Mouse (Mus musculus): Measurements from ENCODE around the gene Tmem210. TPM values are rescaled to one million over a fixed set of nuclear protein-coding genes. Genes with fewer than 3 reads are reported as not detected.
A peak's percentile ranks its signal among the peaks of the same experiment; 100 is the strongest.
"Not testable (repeated sequence)": the region's sequence is repeated elsewhere in the genome, so short reads cannot be mapped to it uniquely, and the experiment has no call there.

Gene Tmem210
- total RNA-seq (2021): not detected

DNA sequence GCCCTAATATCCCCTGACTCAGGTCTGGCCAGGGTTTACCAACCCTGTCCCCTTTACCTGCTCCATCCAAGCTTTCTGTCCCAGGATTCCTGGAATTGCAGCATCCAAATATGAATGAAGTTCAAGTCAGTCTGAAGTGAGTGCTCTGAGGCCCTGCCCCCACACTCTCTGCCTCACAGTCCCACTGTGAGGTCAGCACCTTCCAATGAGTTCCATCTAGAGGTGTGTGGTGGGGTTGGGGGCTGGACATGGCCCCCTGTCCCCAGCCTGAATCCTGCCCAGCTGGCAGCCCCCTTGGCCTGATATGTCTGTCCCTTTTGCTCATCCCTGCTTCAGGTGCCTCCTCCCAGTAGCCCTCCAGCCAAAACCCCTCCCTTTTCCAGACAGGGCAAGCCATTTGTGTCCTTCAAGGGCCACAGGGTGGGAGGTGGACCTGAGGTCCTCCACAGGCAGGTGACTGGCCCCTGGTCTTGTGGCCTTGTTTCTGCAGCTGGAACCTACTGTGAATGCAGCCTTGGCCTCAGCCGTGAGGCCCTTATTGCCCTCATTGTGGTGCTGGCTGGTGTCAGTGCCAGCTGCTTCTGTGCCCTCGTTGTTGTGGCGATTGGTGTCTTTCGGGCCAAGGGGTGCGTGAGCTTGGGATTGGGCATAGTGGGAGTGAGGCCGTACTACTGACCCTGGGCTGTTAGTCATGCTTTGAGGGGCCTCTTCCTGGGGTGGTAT is at the start of gene Tmem210:
Tmem210 (plus strand) TSS at position 219 of the 723 bp plus-strand sequence.
- DNase-seq (ENCODE audit: extremely low spot score in 1 of 2, low spot score in 1 of 2): no peak

DNA sequence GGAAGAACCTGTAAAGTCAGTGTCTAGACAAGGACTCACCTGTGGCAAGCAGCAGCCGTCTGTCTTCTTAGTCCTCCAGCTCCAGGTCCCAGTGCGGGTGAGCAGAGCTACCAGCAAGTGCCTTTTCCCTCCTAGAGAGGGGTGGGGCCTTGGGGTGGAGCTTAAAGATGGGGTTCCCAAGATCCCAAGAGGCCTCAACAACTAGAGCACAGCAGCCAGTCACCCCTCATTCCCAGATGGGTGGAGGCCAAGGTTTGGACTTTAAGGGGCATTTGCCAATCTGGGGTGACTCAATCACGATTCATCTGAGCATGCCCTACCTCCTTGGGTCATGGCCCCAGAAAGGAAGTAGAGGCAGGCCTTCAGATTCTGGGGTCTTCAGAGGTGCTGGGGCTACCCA is 48.2 kb upstream of the Tmem210 start:
- DNase-seq (ENCODE audit: extremely low spot score in 1 of 2, low spot score in 1 of 2): no peak

DNA sequence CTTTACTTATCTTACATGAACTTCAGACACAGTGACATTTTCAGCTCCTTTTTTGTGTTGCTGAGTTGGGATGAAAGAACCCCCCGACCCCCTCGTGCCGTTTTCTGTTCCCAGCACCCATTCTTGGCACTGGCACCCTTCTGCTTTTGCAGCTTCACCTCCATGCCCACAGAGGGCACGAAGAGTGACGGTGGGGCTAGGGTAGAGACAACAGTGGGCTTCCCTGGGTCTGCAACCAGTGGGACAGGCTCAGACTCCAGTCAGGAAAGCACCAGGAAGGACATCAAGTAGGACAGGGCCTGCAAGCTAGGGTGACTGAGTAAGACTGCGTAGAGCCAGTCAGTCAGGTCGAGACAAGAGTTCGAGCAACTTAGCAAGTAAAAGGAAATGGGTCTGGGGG is 47.6 kb upstream of the Tmem210 start:
- DNase-seq (ENCODE audit: extremely low spot score in 1 of 2, low spot score in 1 of 2): no peak

DNA sequence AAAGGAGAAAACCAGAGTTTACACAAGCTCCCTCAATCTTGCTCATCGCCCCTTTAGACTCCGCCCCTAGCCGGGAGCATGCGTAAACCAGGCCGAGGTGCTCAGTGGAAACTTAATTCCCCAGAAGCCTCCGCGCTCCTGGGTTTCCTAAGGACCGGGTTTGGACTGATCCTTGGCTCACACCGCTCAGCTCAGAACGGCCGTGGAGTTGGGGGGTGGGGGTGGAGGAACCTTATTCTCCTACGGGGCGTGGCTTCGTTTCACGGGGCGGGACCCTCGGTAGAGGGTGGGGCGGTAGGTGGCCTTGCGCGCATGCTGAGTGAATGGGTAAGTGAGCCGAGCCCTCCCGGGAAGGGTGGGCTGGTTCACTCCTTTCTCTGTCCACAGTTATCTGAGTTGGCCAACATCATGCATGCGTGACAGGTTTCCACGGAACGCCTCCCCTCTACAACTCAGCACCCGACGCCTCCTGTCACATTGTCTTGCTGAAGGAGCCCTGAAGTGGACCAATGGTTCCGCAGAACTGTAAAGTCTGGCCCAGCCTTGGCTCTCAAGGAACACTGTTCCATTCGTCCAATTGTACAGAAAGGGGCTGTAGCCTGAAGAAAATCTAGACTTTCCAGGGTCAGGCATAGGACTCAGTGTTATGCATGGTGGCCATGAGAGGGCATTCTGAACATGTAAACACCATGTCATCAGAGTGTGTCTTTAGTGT is 47.1 kb upstream of the Tmem210 start:
- peak; percentile 36 to 46 for DNase-seq (ENCODE audit: extremely low spot score in 1 of 2, low spot score in 1 of 2)

DNA sequence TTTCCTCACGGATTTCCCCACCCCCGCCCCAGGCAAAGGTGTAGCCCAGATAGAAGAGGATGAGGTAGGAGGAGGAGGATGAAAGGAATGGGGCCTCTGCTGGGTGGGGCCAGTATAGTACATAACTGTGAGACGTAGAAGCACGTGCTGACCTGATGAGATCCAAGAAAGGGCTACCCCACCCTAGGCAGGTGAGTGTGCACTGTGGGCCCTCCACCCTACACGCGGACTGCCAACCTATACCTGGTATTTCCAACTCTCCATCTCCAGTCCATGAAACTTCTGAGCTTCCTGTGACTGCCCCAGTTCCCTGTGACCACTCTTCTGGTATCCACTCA is 46.5 kb upstream of the Tmem210 start:
- no peak for DNase-seq (ENCODE audit: extremely low spot score in 1 of 2, low spot score in 1 of 2)

DNA sequence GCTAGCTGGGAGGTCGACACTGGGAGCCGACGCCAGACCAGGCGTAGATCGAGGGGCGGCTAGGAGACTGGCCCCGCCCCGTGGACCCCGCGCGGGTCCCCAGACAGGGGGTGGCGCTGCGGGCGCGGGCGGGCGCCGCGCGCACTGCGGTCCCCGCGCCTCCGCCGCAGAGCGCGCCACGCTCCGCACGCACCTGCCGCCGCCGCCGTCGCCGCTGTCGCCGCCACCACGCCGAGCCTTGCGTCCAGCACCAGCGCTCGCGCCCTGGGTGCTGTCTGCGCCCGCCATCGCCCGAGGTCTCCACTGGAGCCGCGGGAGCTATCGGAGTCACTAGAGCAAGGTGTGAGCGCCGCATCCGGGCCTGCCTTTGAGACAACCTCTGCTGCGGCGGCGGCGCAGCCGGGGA is 45.8 kb upstream of the Tmem210 start, which contains the start of the genes Rnf208 and Cysrt1:
Rnf208 (plus strand) TSS at position 155 of the 406 bp plus-strand sequence.
Cysrt1 (minus strand) TSS at position 352 of the 406 bp plus-strand sequence.
- DNase-seq (ENCODE audit: extremely low spot score in 1 of 2, low spot score in 1 of 2): peak in 1 of 2 experiments; percentile 44

DNA sequence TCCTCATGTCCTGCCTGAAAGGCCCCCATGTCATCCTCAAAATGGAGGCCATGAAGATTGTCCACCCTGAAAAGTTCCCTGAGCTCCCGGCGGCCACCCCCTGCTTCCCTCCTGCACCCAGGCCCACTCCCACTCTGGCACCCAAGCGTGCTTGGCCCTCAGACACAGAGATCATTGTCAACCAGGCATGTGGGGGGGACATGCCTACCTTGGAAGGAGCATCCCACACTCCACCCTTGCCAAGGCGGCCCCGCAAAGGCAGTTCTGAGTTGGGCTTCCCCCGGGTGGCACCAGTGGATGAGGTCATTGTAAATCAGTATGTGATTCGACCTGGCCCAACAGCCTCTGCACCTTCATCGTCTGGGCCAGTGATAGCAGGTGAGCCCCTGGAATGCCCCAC is 44.6 kb upstream of the Tmem210 start:
- DNase-seq (ENCODE audit: extremely low spot score in 1 of 2, low spot score in 1 of 2): no peak

DNA sequence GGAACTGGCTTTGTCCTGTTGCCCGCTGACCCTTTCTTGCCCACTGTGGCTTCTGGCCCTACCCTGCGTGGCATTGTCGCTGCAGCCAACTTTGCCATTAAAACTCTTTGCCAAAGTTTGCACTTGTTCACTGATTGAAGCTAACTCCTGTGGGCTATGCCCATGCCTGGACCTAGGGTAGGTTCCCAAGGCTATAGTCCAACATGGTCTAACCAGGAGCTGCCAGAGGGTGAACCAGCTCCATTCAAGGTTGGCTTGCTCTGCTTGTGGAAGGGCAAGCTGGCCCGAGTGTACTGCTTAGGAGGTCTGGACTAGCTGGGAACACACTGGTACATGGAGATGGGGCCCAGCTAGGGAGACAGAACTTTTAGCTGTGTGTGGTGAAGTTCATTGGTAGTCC is 43.8 kb upstream of the Tmem210 start:
- DNase-seq (ENCODE audit: extremely low spot score in 1 of 2, low spot score in 1 of 2): no peak

DNA sequence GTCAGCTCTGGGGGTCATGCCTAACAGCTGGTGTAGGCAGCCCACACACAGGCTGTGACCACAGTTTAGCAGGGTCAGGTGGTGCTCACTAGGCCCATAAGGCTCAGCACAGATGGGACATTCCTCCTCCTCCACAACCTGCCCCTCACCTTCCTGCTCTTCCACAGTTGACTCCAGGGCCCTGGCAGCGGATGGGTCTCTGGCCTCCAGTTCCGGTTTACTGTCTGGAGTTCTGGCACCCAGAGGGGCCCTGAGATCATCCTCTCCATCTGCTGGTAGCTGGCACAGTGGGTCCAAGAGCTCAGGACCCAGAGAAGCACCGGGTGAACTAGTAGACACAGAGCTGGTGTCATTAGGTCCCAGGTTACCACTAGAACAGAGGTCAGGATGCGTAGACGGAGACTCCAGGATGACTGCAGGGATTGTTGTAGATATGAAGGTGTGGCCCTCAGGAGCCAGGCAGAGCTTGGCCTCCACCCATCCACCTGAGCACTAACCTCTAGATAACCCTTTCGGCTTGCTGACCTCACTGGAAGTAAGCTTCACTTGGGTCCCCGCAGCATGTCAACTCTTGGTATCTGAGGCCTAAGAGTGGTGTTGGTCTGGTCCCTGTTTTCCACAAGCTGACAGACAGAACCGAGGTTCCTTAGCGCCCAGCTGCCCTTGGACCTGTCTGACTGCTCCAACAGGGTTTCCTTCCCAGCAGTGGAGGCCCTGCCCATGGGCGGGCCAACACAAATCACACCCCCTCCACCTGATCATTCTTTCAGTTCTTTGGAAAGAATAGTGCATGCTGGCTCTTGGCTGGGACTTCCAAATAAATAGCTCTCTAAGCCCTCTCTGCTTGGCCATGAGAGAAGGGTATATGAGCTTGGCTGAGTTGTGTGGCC is 41.5 kb upstream of the Tmem210 start, which contains the start of gene AL732309.1:
AL732309.1 (minus strand) TSS at position 681 of the 890 bp plus-strand sequence.
- no peak for DNase-seq (ENCODE audit: extremely low spot score in 1 of 2, low spot score in 1 of 2)

DNA sequence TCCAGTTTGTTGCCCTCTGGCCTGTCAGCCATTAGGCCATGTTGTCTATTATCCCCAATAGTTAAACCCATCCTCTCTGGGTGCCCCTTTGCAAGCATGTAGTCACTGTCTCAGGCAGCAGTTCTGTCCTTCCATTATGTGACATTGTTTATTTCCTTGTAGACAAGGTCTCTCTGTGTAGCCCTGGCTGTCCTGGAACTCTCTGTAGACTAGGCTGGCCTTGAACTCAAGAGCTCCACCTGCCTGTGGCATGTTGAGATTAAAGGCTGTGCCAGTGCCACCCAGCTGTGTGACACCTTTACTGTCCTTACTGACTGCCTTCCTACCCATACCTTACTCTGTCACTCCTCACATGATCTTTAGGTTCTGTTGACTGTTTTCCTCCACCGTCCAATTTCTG is 35.6 kb upstream of the Tmem210 start:
- no peak for DNase-seq (ENCODE audit: extremely low spot score in 1 of 2, low spot score in 1 of 2)

DNA sequence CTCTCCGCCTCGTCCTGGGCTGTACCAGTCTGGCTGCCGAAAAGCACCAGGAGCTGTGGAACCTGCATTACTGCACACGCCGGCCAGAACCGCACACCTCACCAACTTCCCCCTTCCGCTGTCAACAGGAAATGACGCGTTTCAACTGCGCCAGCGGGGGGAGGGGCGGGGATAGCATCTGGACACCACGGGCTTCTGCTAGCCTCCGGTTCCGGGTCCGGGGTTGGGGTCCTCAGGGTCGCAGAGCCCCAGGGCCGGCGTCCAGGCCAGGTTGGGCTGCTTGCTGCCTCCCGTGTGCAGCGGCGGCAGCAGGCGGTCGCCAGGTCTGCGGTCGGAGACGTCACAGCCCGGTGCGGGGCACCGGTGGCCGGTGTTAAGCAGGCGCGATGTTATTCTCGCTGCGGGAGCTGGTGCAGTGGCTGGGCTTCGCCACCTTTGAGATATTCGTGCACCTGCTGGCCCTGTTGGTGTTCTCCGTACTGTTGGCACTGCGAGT is 32.6 kb upstream of the Tmem210 start, which contains the start of gene Tmem203:
Tmem203 (plus strand) TSS at position 156 of the 496 bp plus-strand sequence.
- DNase-seq (ENCODE audit: extremely low spot score in 1 of 2, low spot score in 1 of 2): peak; percentile 84 to 90

DNA sequence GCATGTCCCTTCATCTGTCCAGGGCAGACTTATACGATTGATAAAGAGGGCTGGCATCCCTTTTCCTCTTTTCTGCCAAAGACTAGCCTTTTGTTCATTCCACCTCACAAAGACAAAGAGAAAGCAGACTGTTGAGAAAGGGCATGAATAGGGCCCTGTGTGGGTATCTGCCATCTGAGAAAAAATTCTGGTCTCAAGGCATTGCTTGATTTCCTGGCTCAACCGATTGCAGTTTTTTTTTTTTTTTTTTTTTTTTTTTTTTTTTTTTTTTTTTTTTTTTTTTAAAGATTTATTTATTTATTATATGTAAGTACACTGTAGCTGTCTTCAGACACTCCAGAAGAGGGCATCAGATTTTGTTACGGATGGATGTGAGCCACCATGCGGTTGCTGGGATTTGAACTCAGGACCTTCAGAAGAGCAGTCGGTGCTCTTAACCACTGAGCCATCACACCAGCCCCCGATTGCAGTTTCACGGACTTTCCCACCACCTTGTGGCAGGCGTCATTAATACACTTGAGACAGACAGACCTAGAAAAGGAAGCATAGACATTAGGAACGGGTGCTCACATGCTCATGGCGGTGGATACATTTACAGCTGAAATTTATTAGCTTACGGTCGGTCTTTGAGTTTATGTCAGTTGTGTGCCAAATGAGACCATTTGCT is 31.4 kb upstream of the Tmem210 start:
- peak in 1 of 2 experiments; percentile 48 for DNase-seq (ENCODE audit: extremely low spot score in 1 of 2, low spot score in 1 of 2)

DNA sequence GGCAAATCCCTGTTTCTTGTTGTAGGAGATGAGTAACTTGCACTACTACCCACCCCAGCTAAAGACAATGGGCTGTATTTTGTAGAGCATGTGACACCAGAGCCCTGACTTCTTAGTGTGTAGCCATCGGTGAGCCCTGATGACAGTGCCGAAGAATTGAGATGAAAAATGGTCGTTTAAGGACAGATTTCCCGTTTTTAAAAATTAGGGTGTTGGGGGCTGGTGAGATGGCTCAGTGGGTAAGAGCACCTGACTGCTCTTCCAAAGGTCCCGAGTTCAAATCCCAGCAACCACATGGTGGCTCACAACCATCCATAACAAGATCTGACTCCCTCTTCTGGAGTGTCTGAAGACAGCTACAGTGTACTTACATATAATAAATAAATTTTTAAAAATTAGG is 30.7 kb upstream of the Tmem210 start:
- DNase-seq (ENCODE audit: extremely low spot score in 1 of 2, low spot score in 1 of 2): not testable (repeated sequence)

DNA sequence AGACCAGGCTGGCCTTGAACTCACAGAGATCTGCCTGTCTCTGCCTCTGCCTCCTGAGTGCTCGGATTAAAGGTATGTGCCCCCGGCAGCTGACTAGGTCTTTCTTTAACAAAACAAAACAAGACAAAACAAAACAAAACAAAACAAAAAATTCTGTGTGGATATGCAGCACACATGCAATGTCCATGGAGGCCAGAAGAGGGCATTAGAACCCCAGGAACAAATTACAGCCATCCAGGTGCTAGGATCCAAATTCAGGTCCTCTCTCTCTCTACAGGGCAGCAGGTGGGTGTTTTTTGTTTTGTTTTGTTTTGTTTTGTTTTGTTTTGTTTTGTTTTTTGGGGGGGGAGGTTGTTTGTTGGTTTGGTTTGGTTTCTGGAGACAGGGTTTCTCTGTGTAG is 29.1 kb upstream of the Tmem210 start:
- no peak for DNase-seq (ENCODE audit: extremely low spot score in 1 of 2, low spot score in 1 of 2)

DNA sequence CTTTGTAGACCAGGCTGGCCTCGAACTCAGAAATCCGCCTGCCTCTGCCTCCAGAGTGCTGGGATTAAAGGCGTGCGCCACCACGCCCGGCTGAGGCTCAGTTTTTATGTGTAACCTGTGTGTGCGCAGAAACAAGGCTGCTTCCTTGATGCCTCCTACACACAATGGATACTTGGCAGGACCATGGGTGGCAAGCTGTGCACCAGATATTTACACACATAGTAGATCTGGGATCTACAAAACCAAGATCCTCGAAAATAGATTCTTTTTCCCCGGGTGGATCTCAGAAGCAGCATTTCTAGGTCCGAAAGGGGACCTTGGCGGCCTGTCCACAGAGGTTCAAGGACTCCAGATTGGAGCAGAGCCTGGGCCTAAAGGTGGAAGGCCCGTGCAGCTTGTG is 26.1 kb upstream of the Tmem210 start:
- DNase-seq (ENCODE audit: extremely low spot score in 1 of 2, low spot score in 1 of 2): no peak

DNA sequence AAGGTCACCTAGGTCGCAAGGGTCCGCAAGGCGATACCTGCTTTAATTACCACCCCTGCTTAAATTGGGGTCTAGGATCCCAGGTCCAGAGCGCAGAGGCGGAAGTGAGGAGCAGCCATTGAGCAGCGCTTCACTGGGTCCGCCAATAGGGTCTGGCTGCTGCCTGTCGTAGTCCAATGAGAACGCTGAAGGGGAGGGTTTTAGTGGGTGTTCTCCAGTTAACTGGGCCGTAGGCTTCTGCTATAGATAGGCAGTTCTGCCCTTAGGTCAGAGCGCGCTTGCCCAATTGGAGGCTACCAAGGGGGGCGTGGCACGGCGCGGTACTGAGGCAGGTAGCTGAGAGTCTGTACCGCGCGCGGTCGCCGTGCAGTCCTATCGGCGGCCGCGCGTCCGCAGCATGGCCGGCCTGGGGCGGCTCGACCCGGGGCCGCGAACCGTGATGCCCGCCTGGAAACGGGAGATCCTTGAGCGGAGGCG is 25.6 kb upstream of the Tmem210 start, which contains the start of gene Tprn:
Tprn (plus strand) TSS at position 328 of the 477 bp plus-strand sequence.
- DNase-seq (ENCODE audit: extremely low spot score in 1 of 2, low spot score in 1 of 2): peak; percentile 68 to 78

DNA sequence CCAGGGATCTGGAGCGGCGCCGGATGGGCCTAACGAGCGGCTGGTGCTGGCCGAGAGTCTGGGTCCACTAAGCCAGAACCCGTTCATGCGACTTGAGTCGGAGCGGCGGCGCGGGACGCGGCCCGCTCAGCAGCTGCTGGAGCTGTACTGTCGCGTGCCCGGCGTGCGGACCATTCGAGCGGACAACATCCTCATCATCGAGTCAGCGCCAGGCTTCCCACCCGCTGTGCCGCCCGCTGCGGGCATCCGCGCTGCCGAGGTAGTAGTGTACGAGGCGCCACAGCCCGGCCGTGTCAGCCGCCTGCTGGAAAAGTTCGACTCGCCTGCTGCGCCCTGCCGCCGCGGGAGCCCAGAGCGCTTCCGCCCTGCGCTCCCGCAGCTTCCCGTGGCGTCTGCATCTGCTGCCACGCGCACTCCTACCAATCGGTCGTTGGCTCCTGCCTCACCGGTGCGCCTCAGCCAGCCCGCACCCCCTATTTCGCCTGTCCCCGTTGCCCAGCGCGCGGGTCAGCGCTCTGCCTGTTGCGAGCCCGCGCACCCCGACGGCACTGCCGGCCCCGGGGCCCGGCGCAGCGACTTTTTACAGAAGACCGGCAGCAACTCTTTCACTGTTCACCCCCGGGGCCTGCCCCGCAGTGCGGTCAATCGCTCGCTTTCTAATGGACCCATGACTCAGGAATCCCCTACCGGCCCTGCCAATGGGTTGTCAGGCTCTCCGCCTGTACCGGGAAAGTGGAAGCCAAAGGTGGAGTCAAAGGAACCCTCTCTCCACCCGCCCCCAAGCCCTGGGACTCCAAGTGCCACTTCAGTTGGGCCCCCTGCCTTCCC is 24.9 kb upstream of the Tmem210 start:
- no peak for DNase-seq (ENCODE audit: extremely low spot score in 1 of 2, low spot score in 1 of 2)

DNA sequence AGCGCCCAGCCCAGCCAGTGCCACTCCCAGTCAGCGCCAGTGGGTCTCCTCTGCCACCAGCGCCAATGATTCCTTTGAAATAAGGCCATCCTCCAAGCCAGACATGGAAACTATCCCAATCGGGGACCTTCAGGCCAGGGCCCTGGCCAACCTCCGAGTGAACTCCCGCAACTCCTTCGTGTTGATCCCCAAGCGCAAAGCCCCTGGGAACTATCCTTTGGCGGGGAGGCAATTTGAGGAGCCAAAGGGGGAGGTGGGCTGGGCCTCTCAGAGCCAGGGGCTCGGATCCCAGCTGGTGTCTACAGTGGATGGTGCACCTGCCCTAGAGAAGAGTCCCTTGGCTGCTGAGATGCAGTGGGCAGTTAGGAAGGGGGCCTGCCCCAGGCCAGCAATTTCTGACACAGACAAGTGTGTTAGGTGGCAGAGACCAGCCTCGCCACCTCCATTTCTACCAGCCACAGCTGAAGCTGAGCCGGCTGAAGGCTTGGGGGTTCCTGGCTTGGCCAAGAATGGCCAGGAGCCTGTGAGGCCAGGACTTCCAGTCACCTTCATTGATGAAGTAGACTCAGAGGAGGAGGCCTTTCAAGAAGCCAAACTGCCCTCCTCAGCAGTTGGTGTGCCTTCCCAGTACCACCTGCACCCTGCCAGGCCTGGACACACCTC is 24.2 kb upstream of the Tmem210 start:
- no peak for DNase-seq (ENCODE audit: extremely low spot score in 1 of 2, low spot score in 1 of 2)
